Mouse (Mus musculus): ENCODE measurements at regions not wholly inside any gene's neighbourhood (a gene's known extent, or its start where the extent isn't known, plus 50 kb on each side); places are given as distances from the start of the nearest gene placed in this dataset.

- TF ChIP-seq CTCF (IDR thresholded peaks at IDR 0.05; ENCODE audit: low read depth) (no peak), EP300 (IDR thresholded peaks at IDR 0.05; ENCODE audit: low read depth) (no peak)
These were observed 155.9 kb downstream of the Kif26a start for GRCm38 (mm10) chr12:112301929-112302328.

Measured in heart, postnatal 0 days (tissue).